Mouse (Mus musculus) adrenal gland, postnatal 36 days (tissue): ENCODE measurements at regions not wholly inside any gene's neighbourhood (a gene's known extent, or its start where the extent isn't known, plus 50 kb on each side); places are given as distances from the start of the nearest gene placed in this dataset. TPM values are rescaled to one million over a fixed set of nuclear protein-coding genes. Genes with fewer than 3 reads are reported as not detected.

ENCODE experiments used
- DNase-seq, 2 experiments: peaks; one replicate each; pipeline ENCODE4 v3.0.0; 2021; ENCODE audit warnings: mixed read lengths in 1 of 2
- microRNA-seq: library from miRNA; unstranded; fragments of <30 nt; microRNA quantifications from one replicate; pipeline ENCODE4 v1.2.0, GENCODE M21; 2021

DNA sequence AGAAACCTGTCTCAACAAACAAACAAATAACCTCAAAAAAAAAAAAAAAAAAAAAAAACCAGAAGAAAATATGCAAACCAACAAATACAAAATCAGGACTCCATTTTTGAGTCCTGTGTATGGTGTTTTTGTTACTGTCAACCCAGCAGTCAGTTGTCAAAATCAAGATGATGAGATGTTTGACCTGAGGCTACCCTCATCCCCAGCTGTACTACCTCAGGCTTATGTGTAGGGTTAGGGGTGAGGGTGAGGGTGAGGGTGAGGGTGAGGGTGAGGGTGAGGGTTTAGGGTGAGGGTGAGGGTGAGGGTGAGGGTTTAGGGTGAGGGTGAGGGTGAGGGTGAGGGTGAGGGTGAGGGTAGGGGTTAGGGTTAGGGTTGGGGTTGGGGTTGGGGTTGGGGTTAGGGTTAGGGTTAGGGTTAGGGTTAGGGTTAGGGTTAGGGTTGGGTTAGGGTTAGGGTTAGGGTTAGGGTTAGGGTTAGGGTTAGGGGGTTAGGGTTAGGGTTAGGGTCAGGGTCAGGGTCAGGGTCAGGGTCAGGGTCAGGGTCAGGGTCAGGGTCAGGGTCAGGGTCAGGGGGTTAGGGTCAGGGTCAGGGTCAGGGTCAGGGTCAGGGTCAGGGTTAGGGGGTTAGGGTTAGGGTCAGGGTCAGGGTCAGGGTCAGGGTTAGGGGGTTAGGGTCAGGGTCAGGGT is 97.0 kb upstream of the Vmn2r87 start:
- peak; percentile 13 to 16 for DNase-seq

DNA sequence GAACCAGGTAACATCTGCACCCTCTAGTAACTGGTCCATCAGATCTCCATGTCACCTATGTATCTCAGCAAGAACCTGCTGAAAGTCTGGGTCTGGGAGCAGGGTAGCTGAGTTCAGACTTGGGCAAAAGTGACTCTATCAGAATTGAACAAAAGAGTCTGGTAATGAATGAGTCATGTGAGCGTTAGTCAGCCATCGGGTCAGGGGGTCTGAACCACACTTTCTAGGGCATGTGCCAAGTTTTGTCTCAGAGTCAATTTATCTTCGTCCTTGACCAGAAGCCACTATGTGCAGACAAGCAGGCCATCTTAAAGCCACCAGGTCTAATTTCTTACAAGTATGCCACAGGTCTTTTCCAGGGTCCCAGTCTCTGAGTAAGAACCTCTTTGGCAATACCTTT is 69.2 kb upstream of the Vmn2r87 start:
- peak; percentile 29 to 38 for DNase-seq

DNA sequence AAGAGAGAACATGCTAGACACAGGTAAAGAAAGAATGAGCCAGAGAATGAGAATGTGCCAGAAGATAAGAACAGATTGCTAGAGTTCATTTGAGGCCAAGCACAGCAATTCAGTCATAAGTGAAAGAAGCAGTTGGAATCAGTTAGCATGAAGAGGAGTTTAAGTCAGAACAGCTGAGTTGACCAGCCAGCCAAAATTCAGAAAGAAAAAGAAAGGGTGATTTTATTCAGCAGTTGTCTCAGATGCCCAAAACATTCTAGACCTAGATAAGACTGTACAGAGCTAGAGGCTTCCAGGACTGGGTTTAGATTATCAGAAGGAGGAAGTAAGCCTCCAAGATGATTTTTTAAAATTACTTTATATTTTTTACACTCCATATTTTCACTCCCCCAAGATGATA is 51.4 kb upstream of the Vmn2r87 start:
- no peak for DNase-seq

Small RNAs in the stretch of these regions (microRNA-seq; reads per million reads assigned to microRNA genes)
- not detected for gene Gm26445
